32 mouse cellular contexts compared by ENCODE assay signal in genomic region chr17:79600108-79600507, GRCm38 (mm10). TPM values are rescaled to one million over a fixed set of nuclear protein-coding genes. Genes with fewer than 3 reads are reported as not detected.
DNase-seq lines count a peak whose midpoint lies in the region; ATAC-seq lines count a peak whose summit lies in the region.
"Had no signal": no experiment of that assay in that cellular context is flagged by ENCODE, and none has a peak within 500 bp of the region (broad histone marks: within the 10 kb centered on the region; RNA-seq: fewer than 3 reads in every experiment).

No protein-coding gene starts in this region.

- H3K9ac ChIP-seq in limb, embryonic 11.5 days (ENCODE audit: low read length): no peak overlapping the region
- no peak overlapping the region for H3K9ac ChIP-seq in forebrain, embryonic 15.5 days (replicated peaks)
- H3K9ac ChIP-seq: embryonic facial prominence, embryonic 13.5 days; forebrain, embryonic 12.5 days; heart, embryonic 13.5 days; hindbrain, embryonic 14.5 days had no signal

- no peaks in the 10 kb centered on the region for H3K4me1 ChIP-seq in limb, embryonic 11.5 days (ENCODE audit: control insufficient read depth, insufficient read depth, low read length)
- peaks cover 10% of the 10 kb centered on the region; the same call in 1 of the 2 replicates for H3K4me1 ChIP-seq in limb, embryonic 10.5 days
- H3K4me1 ChIP-seq in brown adipose tissue, adult 24 weeks (ENCODE audit: control insufficient read depth, insufficient read depth, insufficient read length, low read length): peaks cover 4% of the 10 kb centered on the region; the same call in 1 of the 2 replicates
- H3K4me1 ChIP-seq in forebrain, embryonic 15.5 days: no peaks in the 10 kb centered on the region
- H3K4me1 ChIP-seq: embryonic facial prominence, embryonic 13.5 days had no signal

- H3K27ac ChIP-seq in limb, embryonic 11.5 days (replicated peaks; ENCODE audit: low read depth, low read length): no peak overlapping the region
- no peak overlapping the region for H3K27ac ChIP-seq in limb, embryonic 10.5 days
- H3K27ac ChIP-seq in brown adipose tissue, adult 24 weeks (replicated peaks; ENCODE audit: low read depth, low read length): 0 out of 2 replicates have a peak overlapping the region, but pooled peaks have one; percentile 17
- no peak overlapping the region for H3K27ac ChIP-seq in forebrain, embryonic 15.5 days (replicated peaks)
- H3K27ac ChIP-seq: embryonic facial prominence, embryonic 10.5 days; embryonic facial prominence, embryonic 13.5 days; forebrain, embryonic 12.5 days; heart, adult 2 months; heart, embryonic 10.5 days; heart, embryonic 13.5 days; hindbrain, embryonic 14.5 days; hindbrain, postnatal 0 days had no signal

- H3K4me3 ChIP-seq in limb, embryonic 11.5 days (ENCODE audit: low read depth, low read length): no peak overlapping the region
- no peak overlapping the region for H3K4me3 ChIP-seq in limb, embryonic 10.5 days
- H3K4me3 ChIP-seq in brown adipose tissue, adult 24 weeks (ENCODE audit: insufficient read depth, low read depth, low read length): no peak overlapping the region
- H3K4me3 ChIP-seq in forebrain, embryonic 15.5 days: no peak overlapping the region
- H3K4me3 ChIP-seq: embryonic facial prominence, embryonic 10.5 days; embryonic facial prominence, embryonic 13.5 days; erythroblast, embryonic 14.5 days; forebrain, embryonic 12.5 days; heart, adult 2 months; heart, embryonic 10.5 days; heart, embryonic 13.5 days had no signal

- H3K9me3 ChIP-seq in limb, embryonic 11.5 days (ENCODE audit: control insufficient read depth, low read length): no peaks in the 10 kb centered on the region
- no peaks in the 10 kb centered on the region for H3K9me3 ChIP-seq in limb, embryonic 10.5 days (replicated peaks)
- H3K9me3 ChIP-seq in forebrain, embryonic 15.5 days: no peaks in the 10 kb centered on the region
- H3K9me3 ChIP-seq: embryonic facial prominence, embryonic 10.5 days; embryonic facial prominence, embryonic 13.5 days; forebrain, embryonic 12.5 days; G1E; heart, embryonic 10.5 days; heart, embryonic 13.5 days had no signal

- H3K36me3 ChIP-seq in limb, embryonic 11.5 days (ENCODE audit: control insufficient read depth, insufficient read depth, low read length): no peaks in the 10 kb centered on the region
- no peaks in the 10 kb centered on the region for H3K36me3 ChIP-seq in limb, embryonic 10.5 days
- no peaks in the 10 kb centered on the region for H3K36me3 ChIP-seq in forebrain, embryonic 15.5 days
- H3K36me3 ChIP-seq: embryonic facial prominence, embryonic 10.5 days; embryonic facial prominence, embryonic 13.5 days; forebrain, embryonic 12.5 days; G1E; heart, embryonic 10.5 days; heart, embryonic 13.5 days had no signal

- ATAC-seq in limb, embryonic 11.5 days (ENCODE audit: insufficient number of reproducible peaks, low FRiP score, low TSS enrichment, low read depth): no peak
- no peak for ATAC-seq in forebrain, embryonic 15.5 days (replicated peaks)
- ATAC-seq: forebrain, embryonic 16.5 days; hindbrain, postnatal 0 days; inflammation-experienced regulatory T-cells, adult 6 months; intestine, postnatal 0 days had no signal

- WGBS in limb, embryonic 11.5 days: 68% methylated on average over 4 of the region's 4 CpGs
- 62% methylated on average over 4 of the region's 4 CpGs for WGBS in limb, embryonic 10.5 days
- 80% methylated on average over 4 of the region's 4 CpGs for WGBS in forebrain, embryonic 15.5 days

- H3K27me3 ChIP-seq in limb, embryonic 11.5 days (ENCODE audit: control insufficient read depth, insufficient read depth, low read length): no peaks in the 10 kb centered on the region
- H3K27me3 ChIP-seq in limb, embryonic 10.5 days (ENCODE audit: low read depth, poor library complexity, severe bottlenecking): no peaks in the 10 kb centered on the region
- no peaks in the 10 kb centered on the region for H3K27me3 ChIP-seq in forebrain, embryonic 15.5 days
- H3K27me3 ChIP-seq: CH12.LX; embryonic facial prominence, embryonic 13.5 days; forebrain, embryonic 12.5 days; heart, embryonic 13.5 days had no signal

- no peak overlapping the region for H3K4me2 ChIP-seq in limb, embryonic 11.5 days (ENCODE audit: low read depth, severe bottlenecking)
- no peak overlapping the region for H3K4me2 ChIP-seq in forebrain, embryonic 15.5 days (replicated peaks)
- H3K4me2 ChIP-seq: embryonic facial prominence, embryonic 13.5 days; forebrain, embryonic 12.5 days; heart, embryonic 13.5 days; hindbrain, embryonic 14.5 days had no signal

- DNase-seq in adrenal gland, adult 2 months: peak; percentile 55
- no peak for DNase-seq in adrenal gland, postnatal 25 days
- DNase-seq in limb, embryonic 11.5 days (ENCODE audit: low spot score): peak; percentile 17
- no peak for DNase-seq in limb, embryonic 10.5 days (ENCODE audit: low spot score)
- DNase-seq in 3T3-L1 (ENCODE audit: low read depth, low spot score): peak; percentile 74
- no peak for DNase-seq in thymus, postnatal 4 days
- DNase-seq: cerebellum, adult 11 months; cerebellum, adult 2 months; cerebellum, postnatal 10 days; cerebellum, postnatal 36 days; embryo, embryonic 11 days; gastrocnemius, postnatal 10 days; gastrocnemius, postnatal 36 days; heart, adult 2 months; heart, postnatal 14 days; heart, postnatal 4 days; kidney, adult 2 months had no signal

RNA-seq across cellular contexts. Expression of gene Rmdn2, which starts 11.6 kb away (rescaled TPM):
- total RNA-seq in adrenal gland, adult 2 months (2021): 100 to 1,000 TPM; 281 to 503 TPM
- polyA plus RNA-seq in adrenal gland, adult 2 months (2012; rRNA removed): 9.5 and 12.6 TPM in 2 replicates
- total RNA-seq in adrenal gland, postnatal 25 days (2021): 306 and 392 TPM in 2 replicates
- polyA plus RNA-seq in limb, embryonic 11.5 days (2014; fragmentation: Nextera tagmentation; extraction: Ambion mirVana): 10.1 and 10.8 TPM in 2 replicates
- polyA plus RNA-seq in limb, embryonic 10.5 days (2016; fragmentation: Nextera tagmentation; extraction: Ambion mirVana): 7.2 and 10.0 TPM in 2 replicates
- polyA plus RNA-seq in brown adipose tissue, adult 24 weeks (2012; ENCODE audit: insufficient read depth, insufficient read length, missing spikeins): 9.3 and 10.6 TPM in 2 replicates
- 4.4 and 5.9 TPM in 2 replicates for polyA plus RNA-seq in forebrain, embryonic 15.5 days (2015; fragmentation: Nextera tagmentation; extraction: Ambion mirVana)

Comparison
In these comparisons a context has a peak if more than half of its experiments do, and no peak if none do; other contexts are left out.
1. DNase-seq: peak in adrenal gland, adult 2 months (single experiment), limb, embryonic 11.5 days (single experiment) and 3T3-L1 (single experiment); none in adrenal gland, postnatal 25 days (single experiment), limb, embryonic 10.5 days (single experiment) and thymus, postnatal 4 days (single experiment).